Mouse (Mus musculus) kidney, adult 2 months (tissue): ENCODE results near the gene Aftph.

Experiments used
- CTCF ChIP-seq: fragments of 200-500 bp; conservative IDR thresholded peaks from 2 replicates; pipeline ENCODE4 v1.5.1; 2011; ENCODE audit warnings: low read depth, mild to moderate bottlenecking, control low read depth, low read length, moderate library complexity, mixed read lengths; ENCODE audit not compliant: insufficient read depth, insufficient read length
- POLR2A ChIP-seq: fragments of 200-500 bp; IDR thresholded peaks from one replicate; pipeline ENCODE4 v1.6.1; 2011; ENCODE audit warnings: low read depth, low read length, control low read depth

DNA sequence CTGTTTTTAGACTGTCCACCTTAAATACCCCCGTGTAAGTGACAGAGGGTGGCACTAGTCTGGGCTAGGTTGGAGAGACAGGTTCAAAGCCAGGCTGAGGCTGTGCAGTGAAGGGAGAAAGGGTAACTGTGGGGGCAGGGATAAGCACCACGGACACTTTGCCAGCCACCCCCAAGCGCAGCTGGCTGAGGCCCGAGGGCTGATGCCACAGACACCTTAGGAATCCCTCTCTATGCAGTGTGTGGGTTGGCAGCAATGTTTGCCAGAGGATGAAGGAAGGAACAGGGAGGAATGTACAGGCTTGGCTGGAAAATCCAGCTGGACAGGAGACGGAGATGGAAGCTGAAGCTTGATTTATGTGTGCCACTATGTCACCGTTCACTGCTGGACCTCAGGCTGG lies 68.9 kb downstream of the Aftph start:
- TF ChIP-seq CTCF (no peak), POLR2A (no peak)
